Mouse (Mus musculus) small intestine, adult 2 months (tissue): Measurements from ENCODE around the gene Myg1.

Experiments
- CTCF ChIP-seq: fragments of 200-500 bp; IDR thresholded peaks from 2 replicates; pipeline ENCODE4 v1.5.1; 2012; ENCODE audit warnings: low read depth, mild to moderate bottlenecking, control low read depth, inconsistent platforms, low read length, moderate library complexity, mixed read lengths; ENCODE audit not compliant: insufficient replicate concordance, insufficient read length; ENCODE audit errors: extremely low read depth
- POLR2A ChIP-seq: fragments of 200-500 bp; IDR thresholded peaks from 2 replicates; pipeline ENCODE4 v1.6.1; 2012; ENCODE audit warnings: low read depth, mild to moderate bottlenecking, control low read depth, inconsistent platforms, low read length, moderate library complexity

- no peak for TF ChIP-seq CTCF
- TF ChIP-seq POLR2A: no peak
These were observed 34.7 kb downstream of the Myg1 start for GRCm38 (mm10) chr15:102366238-102366637.
